Mouse (Mus musculus) c-Kit-positive CD71-positive TER-119-negative erythroid progenitor cells, embryonic 14.5 days (primary cell): ENCODE results near the gene Fibp.

Experiments used
- DNase-seq: peaks from one replicate; pipeline ENCODE4 v3.0.0-alpha.2; 2013; ENCODE audit warnings: low read depth

The Fibp gene

DNA sequence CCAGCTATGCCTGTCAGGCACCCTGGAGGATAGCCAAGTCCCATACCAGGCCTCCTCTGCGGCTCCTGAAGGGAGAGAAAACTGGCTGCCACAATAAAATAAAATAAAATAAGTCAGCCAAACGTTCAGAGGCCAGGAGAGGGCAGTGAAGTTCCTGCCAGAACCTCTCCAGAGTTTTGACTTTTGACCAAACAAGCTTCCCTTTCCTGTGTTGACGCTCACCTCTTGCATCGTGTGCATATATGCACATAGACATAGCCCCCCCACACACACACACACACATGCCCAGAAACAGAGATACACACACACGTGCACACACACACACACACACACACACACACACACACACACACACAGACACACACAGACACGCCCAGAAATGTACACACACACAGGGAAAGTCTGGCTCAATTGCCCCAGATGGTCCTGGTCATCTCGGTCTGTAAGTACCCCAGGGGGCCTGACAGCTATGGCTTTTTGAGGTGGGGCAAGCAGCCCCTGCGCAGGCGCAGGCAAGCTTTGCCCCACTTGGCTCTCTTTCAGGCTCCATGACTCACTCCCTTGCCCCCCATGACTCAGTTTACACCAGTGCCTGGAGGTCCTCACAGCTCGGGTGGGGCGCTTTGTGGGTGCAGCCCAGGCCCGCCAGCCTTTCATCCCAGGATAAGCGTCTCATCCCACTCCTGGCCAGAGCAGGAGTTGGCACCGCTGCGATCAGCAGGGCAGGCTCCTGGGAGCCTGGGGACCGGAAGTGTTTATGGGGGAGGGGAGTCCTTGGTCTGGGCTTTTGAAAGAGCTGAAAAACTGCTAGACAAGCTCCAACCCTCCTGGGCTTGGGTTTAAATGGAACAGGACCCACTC is 27.2 kb upstream of the Fibp start:
- DNase-seq = peak; percentile 48

DNA sequence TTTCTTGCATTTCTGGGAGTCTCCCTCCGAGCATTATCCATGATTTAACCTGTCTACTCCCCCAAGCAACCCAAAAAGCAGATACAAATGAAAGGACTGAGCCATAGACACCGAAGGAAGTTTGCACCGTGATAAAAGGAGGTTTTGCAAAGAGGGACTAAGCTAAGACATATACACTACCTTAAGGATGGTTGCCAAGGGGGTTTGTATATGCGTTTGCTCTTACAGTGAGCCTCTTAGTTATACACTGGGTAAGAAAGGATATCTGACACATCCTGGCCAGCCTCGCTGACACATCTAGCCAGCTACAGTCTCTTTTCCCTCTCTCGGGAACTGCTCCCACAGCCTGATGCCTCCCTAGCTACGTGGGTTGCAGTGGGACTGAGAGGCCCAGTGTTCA is 26.5 kb upstream of the Fibp start:
- DNase-seq = no peak

GRCm38 (mm10) chr19:5444371-5444908 is 16.0 kb upstream of the Fibp start:
- DNase-seq = no peak

GRCm38 (mm10) chr19:5444954-5445353 is 15.5 kb upstream of the Fibp start:
- no peak for DNase-seq

DNA sequence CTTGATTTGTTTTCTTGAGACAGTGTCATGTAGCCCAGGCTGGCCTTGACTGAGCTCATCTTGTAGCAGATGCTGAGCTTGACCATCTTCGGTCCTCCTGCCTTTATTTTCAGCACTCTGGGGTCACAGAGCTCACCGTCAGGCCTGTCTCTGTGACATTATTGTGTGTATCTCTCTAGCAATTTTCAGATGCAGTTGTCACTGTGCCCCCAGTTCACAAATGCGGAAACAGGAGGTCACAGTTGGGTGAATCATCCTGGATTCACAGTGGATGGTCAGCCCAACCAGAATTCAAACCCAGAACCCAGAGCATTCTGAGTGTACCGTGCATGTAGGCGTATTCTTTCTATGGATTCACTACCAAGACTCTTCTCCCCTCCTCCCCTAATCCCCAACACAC is 14.7 kb upstream of the Fibp start:
- DNase-seq = no peak

- no peak for DNase-seq
Observed at GRCm38 (mm10) chr19:5447515-5448353, 12.7 kb upstream of the Fibp start, which contains the start of gene Fosl1. Gene Fosl1 (plus strand): TSS chr19:5447547.

- no peak for DNase-seq
Observed at GRCm38 (mm10) chr19:5448354-5449150, 11.9 kb upstream of the Fibp start.

DNA sequence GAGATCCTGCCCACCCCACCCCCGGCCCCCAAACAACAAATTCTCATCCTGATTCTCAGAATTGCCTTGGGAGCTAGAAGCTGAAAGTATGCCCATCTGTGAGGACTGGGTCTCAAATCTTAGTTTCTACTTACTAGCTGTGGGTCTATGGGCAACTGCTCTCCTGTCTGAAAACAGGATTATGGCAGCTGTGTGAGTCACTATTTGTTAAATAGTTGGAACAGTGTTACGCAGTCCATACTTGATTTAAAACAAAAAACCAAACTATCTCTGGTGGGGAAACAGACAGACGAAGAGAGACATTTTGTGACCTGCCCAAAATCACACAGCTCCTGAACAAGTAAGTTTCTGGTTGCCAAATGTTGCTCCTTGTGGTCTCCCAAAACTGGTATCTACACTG is 10.7 kb upstream of the Fibp start:
- no peak for DNase-seq

- no peak for DNase-seq
Observed at GRCm38 (mm10) chr19:5451766-5452165, 8.6 kb upstream of the Fibp start.

- no peak for DNase-seq
Observed at GRCm38 (mm10) chr19:5455037-5455436, 5.4 kb upstream of the Fibp start.

DNA sequence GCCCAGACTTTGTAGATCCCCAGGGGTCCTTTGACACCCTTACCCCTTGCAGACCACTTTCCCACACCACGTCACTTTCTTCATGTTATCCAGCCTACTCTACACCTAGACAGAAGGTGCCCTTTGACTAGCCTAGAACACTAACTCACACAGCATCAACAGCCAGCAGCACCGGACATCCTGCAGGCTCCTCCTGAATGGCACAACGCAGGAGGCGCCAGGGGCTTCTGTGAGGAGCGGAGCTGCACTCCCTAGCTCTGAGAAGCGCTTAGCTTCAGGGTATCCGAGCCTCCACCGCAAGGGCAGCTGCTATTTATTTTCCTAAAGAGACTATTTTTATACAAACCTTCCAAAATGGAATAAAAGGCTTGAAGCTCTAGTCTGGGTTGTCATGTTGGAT is 4.8 kb upstream of the Fibp start:
- no peak for DNase-seq

DNA sequence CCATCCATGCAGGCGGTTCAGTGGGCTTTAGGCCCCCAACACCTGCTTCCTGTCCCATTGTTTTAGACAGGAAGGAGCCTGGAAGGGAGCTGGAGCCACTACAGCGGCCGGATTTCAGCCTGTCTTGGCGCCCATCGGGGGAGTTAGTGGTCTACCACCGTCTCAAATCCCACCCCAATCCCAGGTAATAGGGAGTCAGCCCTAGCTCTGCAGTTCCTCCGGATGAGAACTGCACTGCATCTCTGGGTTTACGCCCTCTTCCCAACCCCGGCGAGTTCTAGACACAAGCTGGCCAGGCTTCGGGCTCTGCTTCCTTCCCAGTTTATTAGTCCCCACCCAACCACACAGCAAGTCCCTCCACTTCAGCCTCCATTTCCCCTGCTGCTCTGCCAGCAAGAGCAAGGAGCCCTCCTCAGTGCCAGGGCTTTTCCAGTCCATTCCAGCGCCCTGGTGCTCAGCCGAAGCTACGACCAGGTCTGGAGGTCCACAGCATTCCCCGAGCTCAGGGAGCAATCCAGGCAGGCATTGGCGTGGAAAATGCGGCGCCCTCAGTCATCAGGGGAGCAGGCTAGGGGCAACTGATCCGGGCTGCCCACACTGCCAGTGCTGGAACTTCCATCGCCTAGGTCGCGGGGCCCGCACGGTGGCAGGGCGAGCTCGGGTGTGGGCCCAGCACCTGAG is 4.0 kb upstream of the Fibp start:
- no peak for DNase-seq

DNA sequence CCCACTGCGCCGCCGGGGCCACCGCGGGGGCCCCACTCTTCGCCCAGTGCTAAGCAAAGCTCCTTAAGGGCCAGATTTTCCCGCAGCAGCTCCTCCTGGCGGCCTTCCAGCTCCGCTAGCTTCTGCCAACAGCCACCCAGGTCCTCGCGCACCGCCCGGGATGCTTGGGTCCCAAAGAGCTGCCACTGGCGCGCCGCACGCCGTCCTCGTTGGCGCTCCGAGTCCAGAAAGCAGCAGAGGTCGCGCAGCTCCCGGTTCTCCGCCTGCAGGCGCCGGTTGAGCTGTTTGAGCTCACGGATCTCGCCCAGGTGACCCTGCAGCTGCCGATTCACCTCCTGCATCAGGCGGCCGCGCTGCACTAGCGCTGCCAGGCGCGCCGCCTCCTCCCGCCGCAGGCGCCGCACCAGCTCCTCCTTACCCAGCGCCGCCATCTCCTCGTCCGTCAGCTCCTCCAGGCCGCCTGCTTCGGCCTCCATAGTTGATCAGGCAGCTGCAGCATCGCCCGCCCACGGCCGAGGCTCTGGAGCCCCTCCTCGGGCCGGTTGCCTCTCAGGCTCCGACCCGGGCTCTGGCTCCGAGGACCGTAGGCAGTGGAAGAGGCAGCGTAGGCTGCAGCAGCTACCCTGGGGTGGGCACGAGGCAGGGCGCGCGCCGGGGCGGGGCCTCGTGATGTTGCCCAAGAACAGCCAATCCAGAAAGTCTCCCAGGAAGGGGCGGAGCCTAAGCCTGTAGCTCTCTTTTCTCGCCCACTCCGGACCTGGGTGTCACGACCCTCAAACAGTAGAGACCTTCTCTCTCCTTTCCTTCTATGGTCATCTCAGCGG is 3.3 kb upstream of the Fibp start:
- DNase-seq = peak; percentile 87

DNA sequence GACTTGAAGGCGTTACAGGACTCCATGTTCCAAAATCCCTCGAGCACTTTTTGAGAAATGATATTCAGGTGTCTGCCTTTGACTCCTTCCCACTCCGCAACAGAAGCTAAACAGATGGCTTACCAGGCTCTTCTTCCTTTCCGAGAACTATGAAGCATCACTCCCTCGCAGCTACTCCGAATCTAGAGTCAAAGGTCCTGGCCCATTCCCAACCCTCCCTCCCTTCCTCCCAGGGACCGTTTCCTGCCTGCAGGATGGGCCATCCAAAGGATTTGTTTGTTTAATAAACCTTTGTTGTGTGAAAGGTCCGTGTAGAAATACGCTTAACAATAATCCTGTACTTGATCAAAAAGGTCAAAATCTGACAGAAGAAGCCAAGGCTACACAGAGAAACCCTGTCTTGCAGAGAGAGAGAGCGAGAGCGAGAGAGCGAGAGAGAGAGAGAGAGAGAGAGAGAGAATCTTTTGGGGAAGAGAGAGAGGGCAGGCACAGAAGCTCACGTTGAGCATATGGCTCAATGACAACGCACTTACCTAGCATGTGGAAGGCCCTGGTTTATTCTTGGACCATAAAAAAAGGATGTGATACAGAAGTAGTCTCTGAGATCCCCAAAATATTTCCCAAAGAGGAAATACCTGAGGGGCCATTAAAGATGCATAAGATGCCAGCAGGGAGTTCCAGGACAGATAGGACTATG is 2.5 kb upstream of the Fibp start, which contains the start of gene Ccdc85b:
Ccdc85b (minus strand) TSS at position 149 of the 697 bp plus-strand sequence.
- DNase-seq = no peak

DNA sequence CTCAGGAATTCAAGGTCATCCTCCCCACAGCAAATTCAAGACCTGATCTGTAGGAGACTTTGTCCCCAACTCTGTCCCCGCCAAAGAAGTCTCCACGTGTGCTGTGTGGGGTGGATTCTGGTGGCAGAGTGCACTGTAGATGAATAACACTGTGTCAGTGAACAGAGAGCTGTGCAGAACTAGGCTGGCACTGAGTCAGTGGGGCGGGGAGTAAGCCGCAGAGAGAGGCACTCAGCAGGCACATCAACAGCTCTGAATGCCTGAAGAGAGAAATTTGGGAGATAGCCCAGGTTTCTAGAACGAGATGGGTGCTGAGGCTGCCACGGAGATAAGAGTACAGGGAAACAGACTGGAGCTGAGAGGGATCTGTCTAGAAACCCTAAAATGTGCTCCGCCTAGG is 1.4 kb upstream of the Fibp start:
- DNase-seq = no peak

DNA sequence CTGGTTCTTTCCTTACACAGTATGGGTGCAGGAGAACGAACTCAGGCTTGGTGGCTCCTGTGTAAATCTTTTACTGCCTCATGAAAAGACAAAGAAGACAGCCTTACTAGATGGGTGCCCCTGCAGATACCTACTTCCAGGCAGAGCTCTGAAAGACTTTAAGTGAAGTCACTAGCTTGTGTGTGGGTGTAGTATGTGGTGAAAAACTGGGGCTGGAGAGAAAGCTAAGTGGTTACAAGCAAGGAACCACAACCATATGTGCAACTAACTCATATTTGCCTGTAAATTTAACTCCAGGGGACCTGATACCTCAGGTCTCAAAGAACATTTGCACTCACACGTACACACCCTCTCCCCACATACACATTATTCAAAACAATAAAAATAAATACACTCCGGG is 519 bp upstream of the Fibp start:
- no peak for DNase-seq

DNA sequence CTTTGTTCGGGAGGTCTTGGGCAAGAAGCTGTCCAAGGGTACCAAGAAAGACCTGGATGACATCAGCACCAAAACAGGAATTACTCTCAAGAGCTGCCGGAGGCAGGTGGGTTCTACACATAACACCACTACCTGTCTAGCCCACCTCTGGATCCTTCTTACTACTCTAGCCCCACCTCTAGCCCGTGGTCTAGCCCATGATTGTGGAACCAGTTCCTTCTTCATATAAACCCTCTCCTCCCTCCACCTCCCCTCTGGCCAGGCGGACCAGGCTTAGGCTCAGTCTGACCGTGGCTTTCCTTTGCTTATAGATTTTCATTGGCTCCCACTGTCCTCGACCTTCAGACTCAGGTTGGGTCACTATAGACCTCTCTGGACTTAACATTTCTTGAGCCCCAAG is 996 bp downstream of the Fibp start:
- DNase-seq = no peak

DNA sequence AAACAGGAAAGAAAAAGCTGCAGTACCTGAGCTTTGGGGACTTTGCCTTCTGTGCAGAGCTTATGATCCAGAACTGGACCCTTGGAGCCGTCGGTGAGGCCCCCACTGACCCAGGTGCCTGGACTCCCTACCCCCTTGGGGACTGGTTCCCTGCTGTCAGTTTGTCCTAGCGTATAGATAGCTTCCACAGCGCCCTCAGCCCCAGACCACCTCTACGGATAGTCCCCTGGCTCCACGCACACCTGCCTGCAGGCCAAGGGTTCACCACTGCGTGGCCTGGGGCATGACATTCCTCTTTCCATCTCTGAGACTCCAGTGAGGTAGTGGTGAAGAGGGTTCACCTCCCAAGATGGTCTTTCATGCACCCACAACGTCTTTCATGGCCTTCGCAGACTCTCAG is 2.8 kb downstream of the Fibp start:
- DNase-seq = no peak

DNA sequence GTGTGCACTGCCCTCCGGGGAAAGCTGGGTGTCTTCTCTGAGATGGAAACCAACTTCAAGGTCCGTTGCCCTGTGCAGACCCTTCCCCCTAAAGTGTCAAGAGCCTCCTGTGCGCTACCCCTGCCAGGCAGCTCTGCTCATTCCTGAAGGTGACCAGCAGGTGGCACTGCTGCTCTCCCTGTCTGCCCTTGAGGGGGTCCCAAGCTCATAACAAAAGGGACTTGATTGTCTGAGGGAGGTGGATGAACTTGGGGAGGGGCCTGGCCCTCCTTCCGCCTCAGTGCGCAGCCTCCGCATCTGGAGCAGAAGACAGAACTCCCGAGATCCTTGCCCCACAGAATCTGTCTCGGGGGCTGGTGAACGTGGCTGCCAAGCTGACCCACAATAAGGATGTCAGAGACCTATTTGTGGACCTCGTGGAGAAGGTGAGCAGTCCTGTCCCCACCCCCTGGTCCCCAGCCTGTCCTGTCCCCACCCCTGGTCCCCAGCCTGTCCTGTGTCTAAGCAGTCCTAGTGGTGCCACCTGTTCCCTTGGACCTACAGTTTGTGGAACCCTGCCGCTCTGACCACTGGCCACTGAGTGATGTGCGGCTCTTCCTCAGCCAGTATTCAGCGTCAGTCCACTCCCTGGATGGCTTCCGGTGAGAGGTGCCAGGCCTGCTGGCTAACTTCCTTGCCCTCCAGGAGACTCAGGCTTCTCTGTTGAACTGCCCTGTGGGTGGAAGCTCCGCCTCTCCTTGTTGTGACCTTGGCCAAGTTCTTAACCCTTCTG is 3.6 kb downstream of the Fibp start:
- DNase-seq = no peak
